Mouse (Mus musculus) T-cell, adult 66 days (primary cell): Measurements from ENCODE around the gene Pak4. TPM values are rescaled to one million over a fixed set of nuclear protein-coding genes. Genes with fewer than 3 reads are reported as not detected.

ENCODE experiments used
- total RNA-seq, 2 experiments: library from RNA; stranded (reverse); gene quantifications; 3 replicates in 1 of 2; 4 replicates in 1 of 2; pipeline ENCODE4 v1.2.4; 2023

The Pak4 gene
- total RNA-seq, result 10 to 100 TPM in 1 of 2 experiments, 1 to 10 TPM in 1; 8.4 to 10.2 TPM

DNA sequence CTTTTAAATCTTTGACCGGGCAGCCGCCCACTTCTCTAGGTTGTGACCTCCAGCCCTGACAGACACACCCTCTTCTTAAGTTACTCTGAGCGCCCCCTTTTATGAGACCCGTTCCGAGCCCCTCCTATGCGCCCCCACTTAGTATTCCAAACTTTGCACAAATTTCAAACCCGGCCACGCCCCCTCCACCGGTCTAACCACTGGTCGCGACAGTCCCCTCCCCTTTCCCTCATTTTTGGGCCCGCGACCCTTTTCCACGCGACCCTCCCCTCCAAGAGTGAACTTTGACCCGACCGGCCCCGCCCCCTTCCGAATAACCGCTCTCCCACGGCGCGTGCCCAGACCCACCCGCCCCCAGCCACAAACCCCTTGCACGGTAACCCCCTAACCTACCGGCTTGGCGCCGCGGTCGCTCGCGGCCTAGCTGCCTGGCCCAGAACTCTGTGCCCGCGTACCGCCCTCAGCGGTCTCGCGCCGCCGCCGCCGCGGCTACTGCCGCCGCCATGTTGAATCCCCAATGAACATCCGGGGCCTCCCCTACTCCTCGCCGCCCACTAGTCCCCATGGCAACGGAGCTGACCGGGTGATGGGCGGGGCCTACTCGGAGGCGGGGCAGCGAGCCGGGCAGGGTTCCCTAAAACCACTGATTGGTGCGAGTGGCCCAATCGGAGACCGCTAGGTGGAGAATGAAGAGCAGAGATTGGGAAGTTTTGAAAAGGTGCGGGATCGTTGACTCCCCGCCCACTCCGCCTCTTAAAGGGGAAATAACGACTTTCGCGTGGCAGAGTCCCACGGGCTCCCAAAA, at the start of gene Pak4, which contains the start of gene Samd4b:
Gene Pak4 (minus strand): TSS at position 544 of the 805 bp plus-strand sequence.
Gene Samd4b (minus strand): TSS at position 503 of the 805 bp plus-strand sequence.

DNA sequence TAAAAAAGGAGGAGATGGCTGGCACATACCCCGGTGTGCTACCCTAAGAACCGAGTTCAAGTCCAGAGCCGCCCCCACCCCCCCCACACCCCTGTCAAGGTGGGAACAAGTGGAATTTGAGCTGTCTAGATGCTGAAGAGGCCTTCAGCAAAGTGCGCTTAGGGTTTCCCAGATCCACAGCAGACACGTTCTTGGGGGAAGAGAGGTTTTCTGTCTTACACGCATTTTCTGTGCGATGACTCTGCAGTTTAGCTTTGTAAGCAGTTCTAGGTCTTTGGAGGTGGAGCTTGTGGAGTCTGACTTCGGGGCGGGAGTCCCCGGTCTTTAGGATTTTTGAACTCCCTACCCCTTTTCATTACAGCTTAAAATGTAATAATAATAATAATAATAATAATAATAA, 33.1 kb upstream of the Pak4 start, which contains the start of gene Acp7:
Gene Acp7 (minus strand): TSS at position 260 of the 400 bp plus-strand sequence.

DNA sequence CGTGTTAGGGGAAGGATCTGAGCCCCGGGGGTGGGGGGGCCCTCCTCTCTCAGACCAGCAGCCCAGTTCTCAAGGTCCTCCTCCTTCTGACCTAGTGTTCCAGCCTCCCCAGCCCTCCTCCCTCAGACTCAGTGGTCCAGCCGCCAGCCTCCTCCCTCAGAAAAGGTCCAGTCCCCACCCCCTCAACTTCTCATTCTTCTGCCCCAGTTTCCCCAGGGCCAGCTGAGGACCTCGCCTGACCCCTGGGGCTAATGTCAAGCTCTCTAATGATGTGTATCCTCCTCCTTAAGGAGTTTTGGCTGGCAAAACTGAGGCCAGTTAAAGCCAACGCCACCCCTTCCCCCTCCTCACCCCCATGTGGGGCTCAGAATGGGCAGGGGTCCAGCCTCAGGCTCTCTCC, 50.8 kb downstream of the Pak4 start, which contains the start of gene Nccrp1:
Gene Nccrp1 (minus strand): TSS at position 101 of the 400 bp plus-strand sequence.

DNA sequence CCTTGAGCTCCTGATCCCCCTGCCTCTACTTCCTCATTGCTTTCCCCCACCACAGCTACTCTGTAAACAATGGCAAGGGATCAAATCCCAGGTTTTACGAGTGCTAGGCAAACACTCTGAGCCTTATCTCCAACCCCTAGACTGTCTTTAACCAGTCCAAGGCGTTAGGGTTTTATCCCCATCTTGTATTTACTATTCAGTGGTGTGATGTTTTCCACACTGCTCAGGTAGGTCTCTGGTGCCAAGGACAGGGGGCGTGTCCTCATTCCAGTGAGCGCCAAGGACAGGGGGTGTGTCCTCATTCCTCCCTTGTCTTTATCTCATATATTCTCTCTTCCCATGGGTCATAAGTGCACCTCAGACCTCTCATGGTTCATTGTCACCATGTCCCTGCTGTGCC, 57.5 kb downstream of the Pak4 start, which contains the start of gene Sycn:
Gene Sycn (plus strand): TSS at position 360 of the 400 bp plus-strand sequence.

DNA sequence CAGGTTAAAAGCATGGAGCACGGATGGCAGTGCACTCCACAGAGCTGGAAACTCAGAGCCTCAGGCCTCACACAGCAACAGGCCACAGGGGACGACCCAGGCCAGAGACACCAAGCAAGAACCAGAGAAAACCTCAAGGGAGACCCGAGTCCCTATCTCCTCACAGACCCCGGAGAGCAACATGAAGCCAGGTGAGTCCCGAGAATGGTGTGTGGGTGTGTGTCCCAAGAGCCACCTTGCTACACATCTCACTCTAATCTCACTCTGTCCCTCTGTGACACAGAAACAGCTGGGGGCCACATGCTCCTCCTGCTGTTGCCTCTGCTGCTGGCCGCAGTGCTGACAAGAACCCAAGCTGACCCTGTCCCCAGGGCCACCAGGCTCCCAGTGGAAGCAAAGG, 75.4 kb downstream of the Pak4 start, which contains the start of gene Ifnl3:
Gene Ifnl3 (plus strand): TSS at position 301 of the 400 bp plus-strand sequence.

DNA sequence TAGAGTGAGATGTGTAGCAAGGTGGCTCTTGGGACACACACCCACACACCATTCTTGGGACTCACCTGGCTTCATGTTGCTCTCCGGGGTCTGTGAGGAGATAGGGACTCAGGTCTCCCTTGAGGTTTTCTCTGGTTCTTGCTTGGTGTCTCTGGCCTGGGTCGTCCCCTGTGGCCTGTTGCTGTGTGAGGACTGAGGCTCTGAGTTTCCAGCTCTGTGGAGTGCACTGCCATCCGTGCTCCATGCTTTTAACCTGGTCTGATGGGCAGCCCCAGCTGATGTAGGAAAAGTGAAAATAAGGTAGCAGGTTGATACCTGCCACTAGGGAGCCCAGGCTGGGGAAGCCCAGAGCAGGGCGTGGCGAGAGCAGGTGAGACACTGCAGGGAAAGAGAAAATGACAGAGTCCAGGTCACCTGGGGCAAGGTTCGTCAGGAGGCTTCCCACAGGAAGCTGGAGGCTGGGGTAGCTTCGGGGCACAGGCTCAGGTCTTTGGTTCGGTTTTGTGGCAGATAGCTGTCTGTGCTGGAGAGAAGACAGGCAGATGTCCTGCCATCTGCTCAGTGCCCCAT, 87.5 kb downstream of the Pak4 start, which contains the start of gene Ifnl2:
Gene Ifnl2 (minus strand): TSS at position 51 of the 570 bp plus-strand sequence.

Other genes starting within 250 kb of the Pak4 start
- gene Rps16, start 247.5 kb downstream of the Pak4 start, total RNA-seq, result 1,000 to 10,000 TPM; 5,462 to 5,531 TPM
- gene Plekhg2, start 225.6 kb downstream of the Pak4 start, total RNA-seq, result 100 to 1,000 TPM; 182 to 187 TPM
- gene Zfp36, start 217.9 kb downstream of the Pak4 start, total RNA-seq, result 100 to 1,000 TPM; 193 to 206 TPM
- 10 to 100 TPM; 16.1 to 20.7 TPM for gene Med29, start 205.5 kb downstream of the Pak4 start, total RNA-seq
- 100 to 1,000 TPM; 144 to 185 TPM for gene Paf1, start 205.2 kb downstream of the Pak4 start, total RNA-seq
- gene Gmfg, start 160.7 kb downstream of the Pak4 start, total RNA-seq, result 100 to 1,000 TPM; 282 to 300 TPM
- gene Lrfn1, start 146.2 kb downstream of the Pak4 start, total RNA-seq, result 1 to 10 TPM; 4.3 to 5.1 TPM
- gene Ifnl2, start 87.7 kb downstream of the Pak4 start, total RNA-seq, result not detected
- gene Ifnl3, start 75.3 kb downstream of the Pak4 start, total RNA-seq, result not detected
- not detected for gene Sycn, start 57.3 kb downstream of the Pak4 start, total RNA-seq
- gene Nccrp1, start 50.9 kb downstream of the Pak4 start, total RNA-seq, result not detected
- 10 to 100 TPM; 43.9 to 46.4 TPM for gene Samd4b, start within 50 bp of the Pak4 start, total RNA-seq
- not detected for gene Acp7, start 33.1 kb upstream of the Pak4 start, total RNA-seq
- gene Fbxo27, start 94.7 kb upstream of the Pak4 start, total RNA-seq, result 1 to 10 TPM; 2.2 to 6.5 TPM
- 10 to 100 TPM; 28.1 to 30.8 TPM for gene Fbxo17, start 118.6 kb upstream of the Pak4 start, total RNA-seq
- 10 to 100 TPM; 19.9 to 31.8 TPM for gene Mrps12, start 143.6 kb upstream of the Pak4 start, total RNA-seq
- gene Sars2, start 143.8 kb upstream of the Pak4 start, total RNA-seq, result 10 to 100 TPM; 16.8 to 22.5 TPM
- under 1 TPM in 1 of 2 experiments, not detected in 1; 0.56 TPM for gene Ccer2, start 158.0 kb upstream of the Pak4 start, total RNA-seq
- 10 to 100 TPM; 60.4 to 69.7 TPM for gene Sirt2, start 168.6 kb upstream of the Pak4 start, total RNA-seq
- gene Nfkbib, start 169.3 kb upstream of the Pak4 start, total RNA-seq, result 10 to 100 TPM; 64.6 to 71.2 TPM
- 100 to 1,000 TPM; 166 to 180 TPM for gene Rinl, start 190.8 kb upstream of the Pak4 start, total RNA-seq
- 100 to 1,000 TPM; 583 to 612 TPM for gene Hnrnpl, start 210.4 kb upstream of the Pak4 start, total RNA-seq
- gene Ech1, start 227.0 kb upstream of the Pak4 start, total RNA-seq, result 10 to 100 TPM; 62.2 to 67.9 TPM
- gene Lgals4, start 235.7 kb upstream of the Pak4 start, total RNA-seq, result 10 to 100 TPM; 14.9 to 16.6 TPM